Mouse (Mus musculus) layer of hippocampus, postnatal 25 days (tissue): ENCODE measurements around the gene Hoxb9. TPM values are rescaled to one million over a fixed set of nuclear protein-coding genes. Genes with fewer than 3 reads are reported as not detected.
A peak's percentile ranks its signal among the peaks of the same experiment; 100 is the strongest.

Source experiments
- DNase-seq, 2 experiments: peaks; one replicate each; pipeline ENCODE4 v3.0.0; 2022; ENCODE audit warnings: mixed read lengths in 2 of 2, low spot score in 1 of 2; ENCODE audit errors: extremely low spot score in 1 of 2
- total RNA-seq, 2 experiments: library from RNA; stranded (reverse); gene quantifications; 2 replicates each; pipeline ENCODE4 v1.2.3; 2021

Hoxb9 gene
- total RNA-seq, 2 experiments from 2014 or later = not detected

DNA sequence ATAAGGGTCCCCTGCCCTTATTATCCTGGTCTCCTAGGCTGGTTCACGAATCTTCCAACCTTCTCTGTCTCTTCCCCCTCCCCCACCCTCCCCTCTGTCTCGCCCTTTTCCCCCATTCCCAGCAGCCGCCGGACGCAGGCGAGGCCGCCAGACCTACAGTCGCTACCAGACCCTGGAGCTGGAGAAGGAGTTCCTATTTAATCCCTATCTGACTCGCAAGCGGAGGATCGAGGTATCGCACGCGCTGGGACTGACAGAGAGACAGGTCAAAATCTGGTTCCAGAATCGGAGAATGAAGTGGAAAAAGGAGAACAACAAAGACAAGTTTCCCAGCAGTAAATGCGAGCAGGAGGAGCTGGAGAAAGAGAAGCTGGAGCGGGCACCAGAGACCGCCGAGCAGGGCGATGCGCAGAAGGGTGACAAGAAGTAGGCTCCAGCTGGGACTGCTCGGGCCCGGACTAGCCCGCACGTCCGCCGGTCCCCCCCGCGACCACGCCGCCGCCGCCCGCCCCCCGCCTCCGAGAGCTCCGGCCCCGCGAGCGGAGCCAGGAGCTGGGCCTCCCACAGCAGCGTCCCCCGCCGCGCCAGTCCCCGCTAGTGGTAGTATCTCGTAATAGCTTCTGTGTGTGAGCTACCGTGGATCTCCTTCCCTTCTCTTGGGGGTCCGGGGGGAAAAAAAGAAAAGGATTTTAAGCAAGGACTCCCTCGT, 12.9 kb downstream of the Hoxb9 start:
- DNase-seq = no peak

DNA sequence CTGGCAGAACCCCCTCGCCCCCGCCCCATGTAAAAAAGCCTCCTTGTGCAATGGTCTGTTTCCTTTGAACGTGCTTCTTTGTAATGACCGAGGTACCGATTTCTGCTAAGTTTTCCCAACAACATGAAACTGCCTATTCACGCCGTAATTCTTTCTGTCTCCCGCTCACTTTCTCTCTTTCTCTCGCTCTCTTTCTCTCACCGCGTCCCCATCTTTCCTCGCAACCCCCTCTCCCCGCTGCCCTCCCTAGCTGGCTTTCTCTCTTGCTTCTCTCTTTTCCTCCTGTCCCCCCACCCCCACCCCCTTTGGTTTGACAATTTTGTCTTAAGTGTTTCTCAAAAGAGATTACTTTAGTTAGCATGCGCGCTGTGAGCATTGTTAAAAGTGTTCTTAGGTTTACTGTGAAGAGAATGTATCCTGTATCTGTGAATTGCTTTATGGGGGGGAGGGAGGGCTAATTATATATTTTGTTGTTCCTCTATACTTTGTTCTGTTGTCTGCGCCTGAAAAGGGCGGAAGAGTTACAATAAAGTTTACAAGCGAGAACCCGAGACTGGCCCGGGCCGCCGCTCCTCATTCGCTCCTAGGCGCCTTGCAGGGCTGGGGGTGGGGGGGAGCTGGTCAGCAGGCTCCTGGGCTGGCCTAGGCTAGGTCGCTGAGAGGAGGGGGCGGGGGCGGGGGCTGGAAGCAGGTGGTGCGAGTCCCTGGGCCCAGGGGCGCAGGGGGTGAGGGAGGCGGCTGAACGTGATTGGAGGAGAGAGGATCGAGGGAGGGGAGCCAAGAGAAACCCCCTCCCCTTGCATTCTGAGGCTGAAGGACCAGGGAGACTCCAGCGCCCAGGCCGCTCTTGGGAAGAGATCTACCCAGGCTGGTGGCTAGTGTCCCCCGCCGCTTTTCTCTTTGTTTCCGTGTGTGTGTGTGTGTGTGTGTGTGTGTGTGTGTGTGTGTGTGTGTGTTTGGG, 13.8 kb downstream of the Hoxb9 start:
- no peak for DNase-seq

DNA sequence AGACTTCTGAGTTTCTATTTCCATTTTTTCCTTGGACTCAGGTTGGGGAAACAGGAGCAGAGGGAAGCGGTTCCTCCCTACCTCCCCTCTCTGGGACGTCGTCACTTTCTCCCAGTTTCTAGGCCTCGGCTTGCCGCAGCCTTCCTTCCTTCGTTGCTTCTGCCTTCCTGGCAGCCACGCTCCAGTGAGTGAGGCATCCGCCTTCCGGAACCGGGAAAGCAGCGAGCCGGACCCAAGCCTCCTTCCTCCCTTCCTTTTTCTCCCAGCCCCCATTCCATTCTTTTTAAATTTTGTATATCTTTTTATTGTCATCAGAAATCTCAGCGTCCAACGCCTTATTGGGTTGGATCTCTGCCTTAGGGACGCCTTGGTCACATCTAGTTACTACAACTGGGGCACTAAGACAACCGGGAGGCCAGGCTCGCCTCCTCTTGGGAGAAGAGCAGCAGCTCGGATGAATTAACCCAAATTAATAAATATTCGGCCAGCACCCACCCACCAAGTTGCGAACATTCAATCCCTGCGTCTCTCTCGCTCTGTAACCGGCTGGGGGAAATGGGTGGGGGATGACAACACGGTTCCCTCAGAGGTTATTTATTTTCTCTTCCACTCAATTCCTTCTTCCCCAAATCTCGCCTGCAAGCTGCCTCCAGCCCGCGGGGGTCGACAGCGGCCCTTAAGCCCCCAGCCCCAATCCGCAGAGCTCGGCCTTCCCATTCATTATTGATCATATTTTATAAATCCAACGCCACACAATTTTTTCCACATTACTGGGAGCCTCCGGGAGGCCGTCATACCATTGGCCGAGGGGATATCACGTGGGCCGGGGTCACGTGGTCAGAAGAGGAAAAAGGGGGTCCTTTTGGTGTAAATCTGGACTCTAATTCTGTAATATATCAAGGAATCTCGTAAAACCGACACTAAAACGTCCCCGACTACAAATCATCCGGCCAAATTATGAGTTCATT, 14.8 kb downstream of the Hoxb9 start, which contains the start of gene Hoxb7:
TSS of gene Hoxb7 (plus strand) at position 853 of the 968 bp plus-strand sequence.
- DNase-seq = no peak

DNA sequence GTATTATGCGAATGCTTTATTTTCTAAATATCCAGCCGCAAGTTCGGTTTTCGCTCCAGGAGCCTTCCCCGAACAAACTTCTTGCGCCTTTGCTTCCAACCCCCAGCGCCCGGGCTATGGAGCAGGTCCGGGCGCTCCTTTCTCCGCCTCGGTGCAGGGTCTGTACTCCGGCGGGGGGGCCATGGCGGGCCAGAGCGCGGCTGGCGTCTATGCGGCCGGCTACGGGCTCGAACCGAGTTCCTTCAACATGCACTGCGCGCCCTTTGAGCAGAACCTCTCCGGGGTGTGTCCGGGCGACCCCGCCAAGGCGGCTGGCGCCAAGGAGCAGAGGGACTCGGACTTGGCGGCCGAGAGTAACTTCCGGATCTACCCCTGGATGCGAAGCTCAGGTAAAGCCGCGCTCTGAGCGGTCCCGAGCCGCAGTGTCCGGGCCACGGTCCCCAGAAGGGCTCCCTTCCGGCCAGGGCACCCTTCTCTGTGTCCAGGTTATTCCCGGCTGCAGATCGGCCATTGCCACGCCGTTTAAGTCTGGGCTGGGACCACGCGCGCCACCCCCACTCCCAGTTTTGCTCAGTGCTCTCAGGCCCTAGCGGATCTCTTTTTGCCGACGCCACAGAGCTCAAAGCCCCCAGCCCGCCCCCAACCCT, 15.6 kb downstream of the Hoxb9 start:
- DNase-seq = no peak

DNA sequence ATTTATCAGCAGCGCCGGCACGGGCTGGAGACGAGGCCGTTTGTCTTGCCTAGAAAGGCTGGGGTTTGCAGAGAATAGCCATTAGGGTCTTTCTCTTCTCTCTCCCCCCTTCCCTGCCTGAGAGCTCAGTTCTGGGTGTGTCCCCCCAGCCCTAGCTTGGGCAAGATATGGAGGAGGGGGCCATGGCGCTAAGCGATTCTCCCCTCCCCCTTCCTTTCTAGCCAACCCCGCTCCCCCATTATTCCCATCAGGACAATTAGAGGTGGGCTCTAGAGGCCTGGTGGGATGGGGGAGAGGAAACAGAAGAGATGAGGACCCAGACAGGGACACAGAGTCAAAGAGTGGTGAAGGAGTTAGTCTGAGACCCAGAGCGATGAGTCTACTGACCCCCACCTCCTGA, 16.2 kb downstream of the Hoxb9 start:
- no peak for DNase-seq

DNA sequence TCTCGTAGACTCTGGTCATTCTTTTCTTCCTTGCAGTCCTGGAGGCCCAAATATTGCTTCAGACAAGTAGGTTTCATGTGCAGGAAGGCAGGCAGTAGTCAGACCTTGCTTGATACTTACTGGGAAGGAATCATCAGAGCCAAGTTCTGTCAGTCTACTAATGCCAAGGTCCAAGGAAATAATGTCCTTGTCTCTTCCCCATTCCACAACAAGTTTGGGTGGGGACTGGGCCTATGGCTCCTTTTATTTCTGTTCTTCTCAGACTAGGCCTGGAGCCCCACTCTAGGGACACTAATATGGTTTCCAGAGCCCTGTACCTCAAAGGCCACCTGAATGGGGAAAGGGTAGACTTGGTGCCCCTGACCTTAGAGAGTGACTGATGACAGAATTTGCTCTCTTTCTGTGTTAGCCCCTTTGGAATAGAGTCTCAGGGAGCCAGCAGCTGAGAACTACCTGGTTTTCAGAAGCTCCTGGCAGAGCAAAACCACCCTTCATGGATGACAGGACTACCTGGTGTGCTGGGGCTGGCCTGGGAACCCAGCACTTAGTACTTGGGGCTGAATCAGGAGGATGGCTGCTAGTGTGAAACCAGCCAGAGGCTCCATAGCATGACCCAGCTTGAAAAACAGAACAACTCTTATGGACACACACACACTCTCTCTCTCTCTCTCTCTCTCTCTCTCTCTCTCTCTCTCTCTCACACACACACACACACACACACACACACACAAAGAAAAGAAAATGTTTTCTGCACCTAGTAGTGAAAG, 17.4 kb downstream of the Hoxb9 start:
- no peak for DNase-seq

DNA sequence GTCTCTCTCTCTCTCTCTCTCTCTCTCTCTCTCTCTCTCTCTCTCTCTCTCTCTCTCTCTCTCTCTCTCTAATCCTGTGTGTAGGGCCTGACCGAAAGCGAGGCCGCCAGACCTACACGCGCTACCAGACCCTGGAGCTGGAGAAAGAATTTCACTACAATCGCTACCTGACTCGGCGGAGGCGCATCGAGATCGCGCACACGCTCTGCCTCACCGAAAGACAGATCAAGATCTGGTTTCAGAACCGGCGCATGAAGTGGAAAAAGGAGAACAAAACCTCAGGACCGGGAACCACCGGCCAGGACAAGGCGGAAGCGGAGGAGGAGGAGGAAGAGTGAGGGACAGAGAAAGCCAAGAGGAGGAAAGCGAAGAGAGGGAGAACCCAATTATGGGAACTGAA, 18.0 kb downstream of the Hoxb9 start:
- no peak for DNase-seq

DNA sequence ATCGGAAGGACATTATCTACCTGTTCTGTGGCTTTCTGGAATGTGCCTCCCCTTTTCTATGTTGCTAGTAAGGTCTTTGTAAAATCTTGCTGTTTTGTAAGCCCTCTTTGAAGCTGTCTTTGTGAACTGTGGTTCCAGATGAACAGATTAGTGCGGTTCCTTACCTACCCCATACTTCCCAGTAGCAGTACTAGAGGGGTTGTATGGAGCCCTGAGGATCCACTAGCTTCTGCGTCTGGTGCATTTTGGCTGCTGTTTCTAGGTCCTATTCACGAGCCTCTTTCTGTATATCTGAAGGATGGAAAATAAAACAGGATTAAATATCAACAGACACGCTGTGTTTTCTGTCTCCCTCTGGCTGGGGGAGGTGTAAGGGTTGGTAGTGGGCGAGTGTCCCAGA, 18.6 kb downstream of the Hoxb9 start:
- no peak for DNase-seq

DNA sequence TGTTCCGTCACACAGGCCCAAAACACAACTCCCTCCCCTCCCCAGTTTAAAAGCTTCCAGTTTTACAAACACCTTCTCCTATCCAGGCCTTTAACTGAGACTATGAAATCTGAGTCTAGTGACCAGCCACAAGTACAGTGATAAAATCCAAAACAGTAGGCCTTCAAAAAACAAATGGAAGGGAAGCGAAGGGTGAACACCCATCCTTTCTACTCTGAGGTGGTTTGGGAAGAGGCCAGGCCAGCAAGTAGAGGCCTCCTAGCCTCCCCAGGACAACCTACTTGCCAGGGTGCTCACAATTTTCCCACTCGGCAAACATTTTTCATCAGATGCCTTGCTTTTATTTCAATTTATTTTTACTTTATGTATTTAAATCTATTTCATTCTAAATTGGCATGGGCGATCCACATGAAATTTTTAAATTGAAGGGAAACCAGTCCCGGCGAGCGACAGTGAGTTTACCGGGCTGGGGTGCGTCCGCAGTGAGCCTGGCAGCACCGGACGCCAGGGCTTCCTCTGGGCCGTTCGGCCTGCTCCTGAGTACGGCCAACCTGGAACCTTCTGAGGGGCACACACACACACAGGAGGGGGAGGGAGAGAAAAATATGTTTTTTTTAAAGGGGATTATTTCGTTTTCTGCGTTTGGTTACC, 19.6 kb downstream of the Hoxb9 start:
- no peak for DNase-seq

DNA sequence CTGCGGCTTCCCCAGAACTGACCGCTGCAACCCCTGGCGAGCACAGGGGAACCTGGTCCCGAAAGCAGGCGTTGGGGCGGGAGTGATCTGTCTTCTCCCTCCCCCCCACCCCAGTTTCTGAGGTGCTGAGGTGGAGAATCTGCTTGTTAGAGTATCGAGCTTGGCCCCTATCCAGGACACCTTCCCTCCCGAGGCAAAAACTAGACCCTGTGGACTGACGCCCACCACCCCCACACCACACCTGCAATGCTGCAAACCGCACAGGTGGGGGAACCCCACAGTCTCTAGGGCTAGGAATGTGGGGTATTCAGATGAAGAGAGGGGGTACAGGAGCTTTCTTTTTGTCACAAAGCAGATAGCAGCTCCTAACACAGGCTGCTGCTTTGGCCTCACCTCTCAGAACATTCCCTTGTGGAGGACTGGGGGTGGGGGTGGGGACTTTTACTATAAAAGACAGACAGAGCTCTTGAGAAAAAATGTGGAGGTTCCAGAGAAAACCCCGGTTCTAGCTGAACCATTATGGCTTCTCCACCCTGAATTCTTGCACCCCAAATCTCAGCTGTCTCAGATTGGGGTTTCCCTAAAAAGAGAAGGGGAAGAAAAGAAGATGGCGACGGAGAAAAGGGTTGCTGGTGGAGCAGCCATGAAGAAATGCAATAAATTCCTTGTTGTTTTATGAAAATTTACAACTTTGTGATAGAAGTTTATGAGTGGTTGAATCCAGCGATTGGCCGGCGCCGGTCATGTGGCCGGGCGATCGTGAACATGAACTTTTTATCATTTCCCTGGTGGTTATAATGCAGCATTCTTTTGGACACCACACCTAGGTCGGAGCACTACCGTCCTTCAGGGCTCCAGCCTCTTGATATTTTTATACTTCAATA, 20.7 kb downstream of the Hoxb9 start, which contains the start of gene Hoxb6:
TSS of gene Hoxb6 (plus strand) at position 796 of the 884 bp plus-strand sequence.
- DNase-seq = no peak

DNA sequence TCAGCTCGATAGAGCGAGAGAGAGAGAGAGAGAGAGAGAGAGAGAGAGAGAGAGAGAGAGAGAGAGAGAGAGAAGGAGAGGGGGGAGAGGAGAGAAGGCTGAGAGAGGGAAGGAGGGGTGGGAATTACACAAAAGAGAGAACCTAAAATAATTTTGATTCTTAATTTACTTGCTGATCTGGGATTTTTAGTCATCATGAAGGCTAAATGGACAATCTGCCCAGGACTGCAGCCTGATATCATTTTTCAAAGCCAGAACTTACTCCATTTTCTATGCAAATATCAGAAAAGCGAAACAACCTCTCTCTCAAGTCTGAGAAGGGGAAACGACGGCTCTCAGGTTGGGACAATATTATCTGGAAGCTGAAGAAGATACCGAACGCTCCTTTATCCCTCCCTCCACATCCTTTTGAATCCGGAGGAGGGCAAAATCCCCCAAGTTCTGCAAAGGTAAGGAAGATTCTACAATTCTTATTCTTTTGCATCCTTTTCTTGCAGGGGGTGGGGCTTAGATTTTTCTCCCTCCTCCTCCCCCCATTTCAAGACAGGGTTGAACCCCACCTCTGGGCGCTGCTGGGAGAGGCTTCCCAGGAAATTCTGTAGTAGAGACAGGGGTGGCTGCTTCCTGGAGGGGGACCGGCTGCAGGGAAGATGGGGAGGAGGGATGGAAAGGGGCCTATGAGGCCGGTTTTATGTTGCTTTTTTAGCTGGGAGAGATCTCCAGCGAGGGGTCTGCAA, 21.5 kb downstream of the Hoxb9 start:
- DNase-seq = no peak

DNA sequence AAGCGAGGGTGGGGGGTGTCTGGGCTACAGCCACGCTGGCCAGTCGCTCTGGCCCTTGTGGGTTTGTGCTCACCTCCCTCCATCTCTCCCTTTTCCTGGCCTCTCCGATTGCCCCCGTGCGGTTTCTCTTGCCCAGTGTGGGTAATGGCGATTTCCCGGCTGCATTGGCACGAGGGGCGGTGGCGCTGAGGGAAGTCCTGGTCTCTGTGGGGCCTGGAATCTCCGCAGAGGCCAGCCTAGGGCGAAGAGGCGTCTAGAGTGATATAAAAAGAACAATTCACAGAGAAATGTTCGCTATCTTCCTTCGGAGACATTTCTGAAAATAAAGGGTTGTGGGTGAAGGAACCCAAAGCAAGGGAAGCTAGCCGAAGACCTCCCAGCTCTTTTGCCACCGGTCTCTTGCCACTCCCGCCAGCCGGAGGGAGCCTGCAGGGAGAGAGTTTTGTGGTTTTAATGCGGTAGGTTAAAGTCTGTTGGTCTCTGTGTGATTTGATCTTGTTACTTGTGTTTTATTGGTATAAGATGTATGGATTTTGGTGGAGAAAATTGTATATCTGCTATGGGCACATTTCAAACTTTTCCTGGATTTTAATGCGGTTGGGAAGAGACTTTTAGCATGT, 22.2 kb downstream of the Hoxb9 start:
- no peak for DNase-seq

DNA sequence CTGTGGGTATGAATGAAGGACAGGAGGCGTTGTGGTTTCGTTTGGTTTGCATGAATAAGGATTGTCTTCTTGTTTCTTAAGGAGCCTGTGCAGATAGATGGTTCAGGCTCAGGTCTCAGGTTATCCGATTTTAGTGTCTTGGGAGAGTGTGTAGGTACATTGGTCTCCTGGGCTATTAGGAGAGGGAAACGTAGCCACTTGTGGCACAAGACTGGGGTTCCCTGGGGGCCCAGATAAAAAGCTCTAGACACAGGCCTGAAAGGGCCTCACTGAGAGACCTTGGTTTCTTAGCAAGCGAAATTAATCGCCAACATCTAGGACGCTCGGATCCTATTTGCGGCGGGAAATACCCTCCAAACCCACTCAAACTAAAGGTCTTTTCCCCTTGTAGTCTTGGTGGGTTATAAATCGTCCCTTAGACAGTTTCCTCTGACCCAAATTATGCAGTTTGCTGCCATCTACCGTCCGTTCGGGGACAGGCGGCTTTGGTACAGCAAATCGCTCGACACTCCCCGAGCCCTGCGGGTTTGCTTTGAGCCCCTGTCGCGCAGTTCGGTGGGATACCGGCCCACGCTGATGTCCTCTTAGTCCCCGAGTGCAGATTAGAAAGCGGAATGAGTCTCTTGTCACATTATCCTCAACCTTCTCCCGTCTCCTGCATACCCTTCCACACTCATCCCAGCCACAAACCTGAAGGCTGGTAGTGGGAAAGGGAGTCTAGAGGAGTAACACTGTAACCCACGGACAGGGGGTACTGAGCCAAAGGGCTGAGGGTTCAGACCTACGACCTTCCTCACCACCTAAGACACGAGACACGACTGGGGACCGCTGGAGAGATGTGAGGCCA, 23.2 kb downstream of the Hoxb9 start:
- peak in 1 of 2 experiments; percentile 64 for DNase-seq

DNA sequence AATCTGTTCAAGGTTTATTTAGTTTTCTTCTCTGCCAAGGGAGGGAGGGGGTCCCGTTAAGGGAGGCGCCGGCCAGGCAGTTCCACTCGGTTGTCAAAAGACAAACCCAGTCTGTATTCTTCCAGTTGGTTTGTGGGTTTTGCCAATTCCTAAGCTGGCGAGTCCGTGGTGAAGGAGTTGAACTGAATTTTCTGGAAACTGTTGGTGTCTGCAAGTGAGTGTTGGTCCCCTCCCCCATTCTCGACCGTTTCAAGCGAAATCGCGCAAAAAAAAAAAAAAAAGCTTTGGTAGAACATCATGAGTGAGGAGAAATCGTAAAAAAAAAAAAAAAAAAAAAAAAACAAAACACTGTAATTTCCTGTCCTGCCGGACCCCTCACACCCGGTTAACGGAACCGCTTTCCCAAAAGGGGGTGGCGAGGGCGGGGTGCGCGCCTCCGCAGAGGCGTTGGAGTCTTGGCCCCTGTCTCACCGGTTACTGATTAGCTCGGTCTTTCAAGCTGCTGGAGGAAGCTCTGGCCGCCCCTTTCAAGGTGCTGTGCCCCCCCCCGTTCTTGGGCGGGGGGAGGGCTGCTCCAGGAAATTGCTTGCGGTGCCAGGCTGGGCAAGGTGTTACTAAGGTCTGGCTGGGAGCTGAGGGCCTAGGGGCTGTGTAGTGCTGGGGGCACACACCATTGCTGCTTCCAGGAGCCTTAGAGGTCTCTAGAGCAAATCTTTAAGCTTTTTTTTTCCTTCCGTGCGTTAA, 24.0 kb downstream of the Hoxb9 start:
- DNase-seq = no peak

DNA sequence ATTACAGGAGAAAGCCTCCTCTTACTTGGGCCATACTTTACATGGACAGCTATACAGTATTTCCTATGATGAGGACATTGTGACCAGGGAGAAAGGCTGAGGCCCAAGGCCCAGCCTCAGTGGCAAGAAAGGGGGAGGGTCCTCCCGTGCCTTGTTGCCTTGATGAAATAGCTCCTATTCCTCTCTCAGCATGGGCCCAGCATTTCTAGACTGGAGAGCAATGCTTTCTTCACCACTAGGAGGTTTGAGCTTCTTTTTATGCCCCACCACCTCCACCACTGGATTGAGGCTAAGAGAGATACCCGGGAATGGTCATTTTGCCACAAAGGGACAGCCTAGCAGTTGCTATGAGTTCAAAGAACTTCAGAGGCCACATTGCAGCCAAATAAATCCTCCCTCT, 25.7 kb downstream of the Hoxb9 start:
- no peak for DNase-seq
